8 mouse cellular contexts compared by ENCODE assay signal in the genomic region with DNA sequence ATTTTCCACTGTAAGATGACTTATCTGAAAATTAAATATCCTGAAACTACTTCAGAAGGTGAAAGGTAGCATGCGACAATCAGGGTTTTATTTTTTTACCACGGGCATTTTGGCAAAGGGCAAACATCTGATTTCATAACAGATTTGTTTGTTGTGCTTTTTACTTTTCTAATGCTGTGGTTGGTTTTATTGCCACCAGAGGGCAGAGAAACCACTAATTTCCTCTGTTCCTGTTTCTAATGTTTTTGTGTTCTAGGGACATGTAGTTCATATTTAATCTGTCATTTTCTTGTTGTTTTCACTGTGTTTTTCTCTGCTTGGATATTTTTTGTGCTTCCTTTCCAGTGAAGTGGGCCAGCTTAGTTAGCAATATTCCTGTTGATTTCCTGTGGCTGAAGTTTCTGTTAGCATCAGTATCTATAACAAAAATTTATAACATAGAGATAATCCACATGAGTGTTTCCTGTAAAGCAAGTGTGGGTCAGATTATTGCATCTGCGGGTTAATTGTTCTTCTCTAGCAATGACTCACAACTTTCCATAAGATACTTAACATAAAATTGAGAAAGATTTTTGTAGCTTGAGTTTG. TPM values are rescaled to one million over a fixed set of nuclear protein-coding genes. Genes with fewer than 3 reads are reported as not detected.
DNase-seq lines count a peak whose midpoint lies in the region; ATAC-seq and TF ChIP-seq lines count a peak whose summit lies in the region.

No protein-coding gene starts in this region.

- H3K9me3 ChIP-seq in heart, embryonic 12.5 days (replicated peaks): no peaks in the 10 kb centered on the region
- no peaks in the 10 kb centered on the region for H3K9me3 ChIP-seq in hindbrain, embryonic 13.5 days
- H3K9me3 ChIP-seq in lung, postnatal 0 days (ENCODE audit: low read length): no peaks in the 10 kb centered on the region

- H3K27me3 ChIP-seq in heart, embryonic 12.5 days (replicated peaks): no peaks in the 10 kb centered on the region
- peaks cover 12% of the 10 kb centered on the region for H3K27me3 ChIP-seq in hindbrain, embryonic 13.5 days
- H3K27me3 ChIP-seq in lung, postnatal 0 days (replicated peaks; ENCODE audit: insufficient read depth, low read length): no peaks in the 10 kb centered on the region

- 58% methylated on average over 3 of the region's 3 CpGs for WGBS in heart, embryonic 12.5 days
- WGBS in hindbrain, embryonic 13.5 days: 72% methylated on average over 3 of the region's 3 CpGs
- WGBS in lung, postnatal 0 days: 24% methylated on average over 3 of the region's 3 CpGs

- no peak overlapping the region for H3K4me3 ChIP-seq in heart, embryonic 12.5 days
- H3K4me3 ChIP-seq in hindbrain, embryonic 13.5 days: peak overlapping the region; percentile 61
- H3K4me3 ChIP-seq in lung, postnatal 0 days (ENCODE audit: low read depth, low read length): peak overlapping the region; percentile 58; the same call in 1 of the 2 replicates

- no peak for TF ChIP-seq EP300 in lung, postnatal 0 days (IDR thresholded peaks at IDR 0.05)

- no peak overlapping the region for H3K4me2 ChIP-seq in heart, embryonic 12.5 days
- H3K4me2 ChIP-seq in hindbrain, embryonic 13.5 days: peak overlapping the region; percentile 82
- H3K4me2 ChIP-seq in lung, postnatal 0 days (replicated peaks; ENCODE audit: low read depth, low read length): peak overlapping the region; percentile 82; the same call in 1 of the 2 replicates

- no peak for ATAC-seq in heart, embryonic 12.5 days (ENCODE audit: insufficient number of reproducible peaks, low FRiP score)
- ATAC-seq in hindbrain, embryonic 13.5 days (ENCODE audit: low FRiP score): no peak
- ATAC-seq in lung, postnatal 0 days: no peak

- no peak for TF ChIP-seq CTCF in brain, embryonic 14.5 days (IDR thresholded peaks at IDR 0.05; ENCODE audit: borderline replicate concordance, extremely low read depth, insufficient read depth, insufficient read length)
- TF ChIP-seq CTCF in lung, postnatal 0 days (IDR thresholded peaks at IDR 0.05): peak; percentile 69

- no peak overlapping the region for H3K27ac ChIP-seq in heart, embryonic 12.5 days (ENCODE audit: poor library complexity, severe bottlenecking)
- H3K27ac ChIP-seq in hindbrain, embryonic 13.5 days: no peak overlapping the region
- no peak overlapping the region; the same call in 1 of the 2 replicates for H3K27ac ChIP-seq in lung, postnatal 0 days (ENCODE audit: low read length)

- DNase-seq in heart, adult 9 months (ENCODE audit: low spot score in 2 of 2): peak; percentile 31 to 54
- peak; percentile 78 for DNase-seq in 416B (ENCODE audit: low read depth)
- peak; percentile 65 for DNase-seq in brain, embryonic 14.5 days (ENCODE audit: low read depth)
- DNase-seq in lung, postnatal 0 days (ENCODE audit: low spot score): peak; percentile 74
- DNase-seq in gastrocnemius, postnatal 10 days: no peak
- no peak for DNase-seq in ovary, adult 18-20 months (ENCODE audit: low spot score)

- TF ChIP-seq POLR2A in brain, embryonic 14.5 days (IDR thresholded peaks at IDR 0.05; ENCODE audit: borderline replicate concordance, extremely low read depth, insufficient read depth, insufficient read length, poor library complexity, severe bottlenecking): no peak

- no peak overlapping the region for H3K9ac ChIP-seq in heart, embryonic 12.5 days
- H3K9ac ChIP-seq in hindbrain, embryonic 13.5 days: no peak overlapping the region
- H3K9ac ChIP-seq in lung, postnatal 0 days (replicated peaks; ENCODE audit: low read depth): no peak overlapping the region

- peaks cover 3% of the 10 kb centered on the region; the same call in 1 of the 2 replicates for H3K4me1 ChIP-seq in heart, embryonic 12.5 days (replicated peaks)
- peaks cover 21% of the 10 kb centered on the region for H3K4me1 ChIP-seq in hindbrain, embryonic 13.5 days (replicated peaks)
- H3K4me1 ChIP-seq in lung, postnatal 0 days (ENCODE audit: insufficient read depth, low read depth, low read length): no peaks in the 10 kb centered on the region

- H3K36me3 ChIP-seq in heart, embryonic 12.5 days: no peaks in the 10 kb centered on the region
- no peaks in the 10 kb centered on the region for H3K36me3 ChIP-seq in hindbrain, embryonic 13.5 days
- no peaks in the 10 kb centered on the region for H3K36me3 ChIP-seq in lung, postnatal 0 days (ENCODE audit: insufficient read depth, low read length)

RNA-seq across cellular contexts. Expression of a gene that starts 3.3 kb away (rescaled TPM):
- polyA plus RNA-seq in heart, embryonic 12.5 days (2016; fragmentation: Nextera tagmentation; extraction: Ambion mirVana): 16.9 and 20.0 TPM in 2 replicates
- polyA plus RNA-seq in brain, embryonic 14.5 days (2012; rRNA removed): 5.5 and 9.1 TPM in 2 replicates
- 22.5 and 23.2 TPM in 2 replicates for polyA plus RNA-seq in hindbrain, embryonic 13.5 days (2015; fragmentation: Nextera tagmentation; extraction: Ambion mirVana)
- 108 and 113 TPM in 2 replicates for polyA plus RNA-seq in lung, postnatal 0 days (2015; fragmentation: Nextera tagmentation; extraction: Ambion mirVana)
- total RNA-seq in gastrocnemius, postnatal 10 days (2021): 10 to 100 TPM; 33.5 to 38.5 TPM

Comparison
In these comparisons a context has a peak if more than half of its experiments do, and no peak if none do; other contexts are left out.
1. DNase-seq: peak in heart, adult 9 months (2 of 2), 416B (single experiment), brain, embryonic 14.5 days (single experiment) and lung, postnatal 0 days (single experiment); none in gastrocnemius, postnatal 10 days (single experiment) and ovary, adult 18-20 months (single experiment).